Mouse (Mus musculus): ENCODE data around the gene Esr2. TPM values are rescaled to one million over a fixed set of nuclear protein-coding genes. Genes with fewer than 3 reads are reported as not detected.
A peak's percentile ranks its signal among the peaks of the same experiment; 100 is the strongest.

Esr2 gene
- polyA plus RNA-seq, 1 experiment from 2014 or later, result 0.34 TPM

DNA sequence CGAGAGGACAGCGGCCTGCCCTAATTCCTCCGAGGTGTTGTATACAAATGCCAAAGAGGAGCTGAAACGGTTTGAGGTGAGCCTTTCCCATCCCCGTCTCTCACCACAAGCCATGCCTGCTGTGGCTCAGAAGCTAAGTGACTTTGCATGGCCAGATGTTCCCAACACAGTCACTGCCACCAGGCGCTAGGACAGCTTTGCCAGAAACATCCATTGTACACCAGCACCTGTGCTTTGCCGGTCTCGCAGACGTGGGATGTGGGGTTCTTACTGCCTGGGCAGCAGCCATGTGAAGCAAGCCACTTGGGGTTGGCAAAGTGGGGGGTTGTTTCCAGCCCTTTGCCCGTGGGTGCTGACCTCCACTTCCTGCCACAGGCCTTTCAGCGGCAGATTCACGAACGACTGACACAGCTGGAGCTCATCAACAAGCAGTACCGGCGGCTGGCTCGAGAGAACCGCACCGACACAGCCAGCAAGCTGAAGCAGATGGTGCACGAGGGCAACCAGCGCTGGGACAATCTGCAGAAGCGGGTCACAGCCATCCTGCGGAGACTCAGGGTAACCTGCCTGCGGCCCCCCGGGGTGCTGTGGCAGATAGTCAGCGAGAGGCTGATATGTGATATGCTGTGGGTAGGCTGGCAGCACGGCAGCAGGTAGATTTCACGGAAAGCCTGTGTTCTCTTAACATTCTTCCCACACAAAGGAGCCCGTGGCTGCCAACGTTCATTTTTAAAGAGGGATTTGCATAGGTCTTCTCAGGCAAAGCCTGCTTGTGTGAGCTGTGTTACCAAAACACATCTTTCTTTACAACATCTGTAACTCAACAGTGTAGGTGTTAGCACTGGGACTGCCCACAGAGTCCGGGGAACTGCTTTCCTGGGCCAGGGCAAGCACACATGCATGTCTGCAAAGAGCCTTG, 81.7 kb downstream of the Esr2 start:
- Histone ChIP-seq H3K9me3 (ENCODE audit: control insufficient read depth, low read length) (no peaks in the 10 kb centered on the region), H3K9ac (ENCODE audit: low read depth, low read length) (no peak overlapping the region), H3K27me3 (replicated peaks; ENCODE audit: control insufficient read depth, insufficient read depth, low read length) (no peaks in the 10 kb centered on the region), H3K27ac (ENCODE audit: low read depth, low read length) (0 out of 2 replicates have a peak overlapping the region, but pooled peaks have one; percentile 36), H3K4me1 (ENCODE audit: control insufficient read depth, insufficient read depth, low read depth, low read length) (no peaks in the 10 kb centered on the region), H3K36me3 (ENCODE audit: control insufficient read depth, insufficient read depth, low read length) (peaks cover 49% of the 10 kb centered on the region), H3K4me3 (ENCODE audit: low read length) (no peak overlapping the region), H3K4me2 (ENCODE audit: low read length) (no peak overlapping the region)
- no peak for ATAC-seq
- WGBS, result 76% methylated on average over 30 of the region's 30 CpGs

DNA sequence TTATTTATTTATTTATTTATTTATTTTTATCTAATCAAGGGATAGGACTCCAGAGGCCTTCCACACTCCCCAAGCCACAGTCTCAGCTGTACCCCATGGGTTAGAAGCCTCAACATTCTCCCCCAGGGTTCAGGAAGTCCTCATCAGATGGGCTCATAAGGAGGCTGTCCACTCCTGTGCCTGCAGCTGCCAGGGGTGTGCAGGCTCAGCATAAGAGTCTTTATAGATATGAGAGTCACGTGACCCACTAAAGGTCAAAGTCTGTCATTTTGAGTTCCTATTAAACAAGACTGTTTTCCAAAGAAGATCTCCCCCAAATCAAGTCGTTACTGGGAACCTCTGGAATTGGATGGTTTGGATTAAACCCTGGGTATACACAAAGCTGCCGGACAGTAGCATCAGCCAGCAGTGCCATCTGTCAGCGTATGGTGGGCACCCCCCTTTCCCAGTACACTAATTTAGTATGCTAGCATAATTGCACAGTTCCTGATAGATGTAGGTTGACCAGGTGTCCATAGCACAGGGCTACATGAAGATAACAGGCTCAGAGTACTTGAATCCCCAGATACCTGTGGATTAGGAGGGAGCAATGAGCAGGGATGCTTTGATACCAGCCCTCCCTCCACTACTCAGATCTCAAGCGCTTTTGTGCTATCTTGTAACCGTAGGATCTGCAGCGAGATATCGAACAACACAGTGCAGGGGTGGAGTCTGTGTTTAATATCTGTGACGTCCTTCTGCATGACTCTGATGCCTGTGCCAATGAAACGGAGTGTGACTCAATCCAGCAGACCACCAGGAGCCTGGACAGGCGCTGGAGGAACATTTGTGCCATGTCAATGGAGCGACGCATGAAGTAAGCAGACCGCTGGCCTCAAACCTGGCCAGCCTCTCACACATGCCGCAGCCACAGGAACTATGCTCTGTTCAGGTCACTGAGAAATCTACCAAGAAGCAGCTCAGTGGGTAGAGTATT, 83.2 kb downstream of the Esr2 start:
- H3K9ac ChIP-seq (ENCODE audit: low read depth, low read length), result no peak overlapping the region
- H3K27ac ChIP-seq (ENCODE audit: low read depth, low read length), result no peak overlapping the region
- H3K36me3 ChIP-seq (ENCODE audit: control insufficient read depth, insufficient read depth, low read length), result peaks cover 35% of the 10 kb centered on the region
- no peak overlapping the region for H3K4me2 ChIP-seq (ENCODE audit: low read length)
- no peak overlapping the region for H3K4me3 ChIP-seq (ENCODE audit: low read length)
- no peaks in the 10 kb centered on the region for H3K27me3 ChIP-seq (replicated peaks; ENCODE audit: control insufficient read depth, insufficient read depth, low read length)
- WGBS, result 89% methylated on average over 15 of the region's 15 CpGs
- H3K4me1 ChIP-seq (ENCODE audit: control insufficient read depth, insufficient read depth, low read depth, low read length), result no peaks in the 10 kb centered on the region
- no peaks in the 10 kb centered on the region for H3K9me3 ChIP-seq (ENCODE audit: control insufficient read depth, low read length)
- ATAC-seq, result no peak

DNA sequence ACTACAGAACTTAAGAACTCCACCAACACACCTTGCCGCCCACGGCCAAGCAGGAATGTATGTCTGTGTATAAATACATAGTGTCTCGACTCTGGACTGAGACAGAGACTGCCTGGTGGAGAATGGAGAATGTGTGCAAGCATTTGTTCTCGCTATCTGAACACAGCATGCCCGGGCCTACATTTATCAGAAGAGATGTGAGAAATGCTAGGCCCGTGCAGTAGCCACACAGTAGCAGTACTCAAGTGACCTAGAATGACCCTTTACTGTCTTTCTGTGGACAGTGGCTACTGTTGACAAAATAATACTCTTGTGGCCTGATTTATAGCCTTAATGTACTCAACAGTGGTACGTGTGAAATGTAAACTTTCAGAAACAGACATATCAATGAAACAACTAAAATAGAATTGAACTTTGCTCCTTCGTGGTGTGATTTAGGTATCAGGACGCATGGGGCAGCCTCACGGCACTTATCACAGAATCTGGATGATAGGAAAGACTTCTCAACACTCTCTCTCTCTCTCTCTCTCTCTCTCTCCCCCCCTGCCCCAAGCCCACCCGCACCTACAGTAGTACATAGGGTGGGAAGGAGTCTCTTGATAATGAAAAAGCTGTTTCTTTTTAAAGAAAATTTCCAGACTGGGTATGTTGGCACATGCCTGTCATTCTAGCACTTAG, 84.1 kb downstream of the Esr2 start:
- WGBS, result 92% methylated on average over 11 of the region's 11 CpGs
- H3K9ac ChIP-seq (ENCODE audit: low read depth, low read length), result no peak overlapping the region
- no peak overlapping the region for H3K27ac ChIP-seq (ENCODE audit: low read depth, low read length)
- no peak for ATAC-seq
- H3K4me3 ChIP-seq (ENCODE audit: low read length), result no peak overlapping the region
- no peaks in the 10 kb centered on the region for H3K9me3 ChIP-seq (ENCODE audit: control insufficient read depth, low read length)
- no peaks in the 10 kb centered on the region for H3K4me1 ChIP-seq (ENCODE audit: control insufficient read depth, insufficient read depth, low read depth, low read length)
- peaks cover 26% of the 10 kb centered on the region for H3K36me3 ChIP-seq (ENCODE audit: control insufficient read depth, insufficient read depth, low read length)
- H3K4me2 ChIP-seq (ENCODE audit: low read length), result no peak overlapping the region
- H3K27me3 ChIP-seq (replicated peaks; ENCODE audit: control insufficient read depth, insufficient read depth, low read length), result no peaks in the 10 kb centered on the region

DNA sequence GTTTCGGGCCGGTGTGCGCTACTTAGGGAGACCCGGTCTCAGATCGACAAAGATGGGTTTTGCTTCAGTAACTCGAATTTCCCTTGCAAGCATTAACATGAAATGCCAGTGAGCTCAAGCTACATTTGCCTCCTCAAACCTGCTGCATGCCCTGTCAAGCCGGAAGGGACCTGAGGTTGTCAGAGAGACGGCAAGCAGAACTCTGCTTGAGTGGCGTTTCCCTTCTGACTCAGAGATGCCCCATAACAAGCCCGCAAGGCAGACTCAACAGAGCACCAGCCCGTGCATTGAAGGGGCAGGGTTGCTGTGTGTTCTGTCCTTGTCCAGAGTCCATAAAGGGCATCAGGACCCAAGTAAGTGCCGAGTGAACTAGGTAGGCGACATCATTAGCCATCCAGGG, 90.0 kb downstream of the Esr2 start:
- 86% methylated on average over 13 of the region's 13 CpGs for WGBS
- Histone ChIP-seq H3K4me2 (ENCODE audit: low read length) (no peak overlapping the region), H3K4me3 (ENCODE audit: low read length) (no peak overlapping the region), H3K4me1 (ENCODE audit: control insufficient read depth, insufficient read depth, low read depth, low read length) (peaks cover 10% of the 10 kb centered on the region), H3K9me3 (ENCODE audit: control insufficient read depth, low read length) (no peaks in the 10 kb centered on the region), H3K9ac (ENCODE audit: low read depth, low read length) (no peak overlapping the region), H3K36me3 (ENCODE audit: control insufficient read depth, insufficient read depth, low read length) (peaks cover 3% of the 10 kb centered on the region), H3K27ac (ENCODE audit: low read depth, low read length) (no peak overlapping the region), H3K27me3 (replicated peaks; ENCODE audit: control insufficient read depth, insufficient read depth, low read length) (no peaks in the 10 kb centered on the region)
- ATAC-seq, result no peak

DNA sequence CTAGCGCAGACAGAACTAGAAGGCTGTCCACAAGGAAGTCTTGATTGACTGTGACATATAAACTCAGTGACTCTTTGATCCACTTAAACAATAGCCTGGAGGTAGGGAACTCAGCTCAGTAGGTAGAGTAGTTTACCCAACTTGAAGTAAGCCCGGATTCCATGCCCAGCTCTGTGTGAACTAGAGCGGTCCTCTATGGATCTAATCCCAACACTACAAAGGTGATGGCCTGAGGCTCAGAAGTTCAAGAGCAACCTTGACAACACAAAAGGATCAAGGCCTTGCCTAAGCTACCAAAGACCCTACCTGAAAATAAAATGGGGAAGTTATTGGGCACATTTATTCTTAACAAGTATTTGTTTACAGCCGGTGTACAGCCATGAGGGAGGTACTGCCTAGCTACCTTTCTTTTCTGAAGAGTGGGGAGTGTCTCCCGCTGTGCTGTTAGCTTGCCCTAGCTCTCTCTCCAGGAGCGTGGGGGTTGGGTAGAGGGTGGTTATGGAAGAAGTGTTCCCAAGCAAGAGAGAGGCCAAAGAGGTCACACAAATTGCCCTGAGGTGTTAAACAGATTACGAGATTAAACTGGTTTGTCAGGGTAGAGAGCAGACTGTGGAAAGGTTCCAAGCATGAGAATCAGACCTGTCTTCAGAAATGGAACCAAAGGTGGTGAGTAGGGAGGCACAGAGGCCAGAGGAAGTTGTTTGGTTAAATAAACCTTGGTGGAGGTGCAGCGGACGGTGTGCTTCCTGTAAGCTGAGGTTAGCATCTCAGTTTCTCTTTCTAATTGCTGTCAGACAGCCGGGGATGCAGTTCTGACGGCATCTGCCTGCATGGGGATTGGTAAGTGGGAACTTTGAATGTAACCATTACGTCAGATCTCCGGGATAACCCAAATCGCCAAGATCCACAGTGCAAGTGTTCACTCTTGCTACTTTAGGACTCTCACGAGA, 90.8 kb downstream of the Esr2 start:
- ATAC-seq, result no peak
- Histone ChIP-seq H3K4me3 (ENCODE audit: low read length) (no peak overlapping the region), H3K36me3 (ENCODE audit: control insufficient read depth, insufficient read depth, low read length) (peaks cover 3% of the 10 kb centered on the region), H3K27me3 (replicated peaks; ENCODE audit: control insufficient read depth, insufficient read depth, low read length) (no peaks in the 10 kb centered on the region), H3K27ac (ENCODE audit: low read depth, low read length) (no peak overlapping the region), H3K4me1 (ENCODE audit: control insufficient read depth, insufficient read depth, low read depth, low read length) (peaks cover 13% of the 10 kb centered on the region), H3K9me3 (ENCODE audit: control insufficient read depth, low read length) (no peaks in the 10 kb centered on the region), H3K9ac (ENCODE audit: low read depth, low read length) (no peak overlapping the region), H3K4me2 (ENCODE audit: low read length) (no peak overlapping the region)
- 78% methylated on average over 15 of the region's 15 CpGs for WGBS

DNA sequence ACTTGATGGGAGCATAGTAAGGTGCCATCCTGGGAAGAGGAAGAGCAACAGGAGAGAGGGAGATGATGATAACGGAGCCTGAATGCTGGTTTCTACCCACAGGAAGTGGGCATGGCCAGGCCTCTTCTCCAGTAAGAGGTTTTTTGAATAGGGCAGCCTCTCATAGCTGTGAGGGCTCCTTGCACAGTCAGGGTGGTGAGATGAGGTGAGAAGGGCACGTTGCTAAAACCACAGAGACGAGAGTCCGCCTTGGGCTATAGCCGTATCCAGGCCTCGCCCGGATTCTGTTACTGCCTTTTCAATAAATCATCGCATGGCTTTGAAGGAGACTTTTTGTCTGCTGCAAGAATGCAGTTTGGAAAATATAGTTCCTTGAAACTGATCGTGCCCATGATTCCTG, 92.0 kb downstream of the Esr2 start:
- peaks cover 21% of the 10 kb centered on the region for H3K4me1 ChIP-seq (ENCODE audit: control insufficient read depth, insufficient read depth, low read depth, low read length)
- no peak overlapping the region for H3K9ac ChIP-seq (ENCODE audit: low read depth, low read length)
- no peak overlapping the region for H3K4me2 ChIP-seq (ENCODE audit: low read length)
- no peak overlapping the region for H3K27ac ChIP-seq (ENCODE audit: low read depth, low read length)
- no peaks in the 10 kb centered on the region for H3K9me3 ChIP-seq (ENCODE audit: control insufficient read depth, low read length)
- H3K4me3 ChIP-seq (ENCODE audit: low read length), result no peak overlapping the region
- no peak for ATAC-seq
- H3K27me3 ChIP-seq (replicated peaks; ENCODE audit: control insufficient read depth, insufficient read depth, low read length), result no peaks in the 10 kb centered on the region
- H3K36me3 ChIP-seq (ENCODE audit: control insufficient read depth, insufficient read depth, low read length), result no peaks in the 10 kb centered on the region; the same call in none of the 2 replicates
- whole genome bisulfite sequencing, result 87% methylated on average over 9 of the region's 9 CpGs

DNA sequence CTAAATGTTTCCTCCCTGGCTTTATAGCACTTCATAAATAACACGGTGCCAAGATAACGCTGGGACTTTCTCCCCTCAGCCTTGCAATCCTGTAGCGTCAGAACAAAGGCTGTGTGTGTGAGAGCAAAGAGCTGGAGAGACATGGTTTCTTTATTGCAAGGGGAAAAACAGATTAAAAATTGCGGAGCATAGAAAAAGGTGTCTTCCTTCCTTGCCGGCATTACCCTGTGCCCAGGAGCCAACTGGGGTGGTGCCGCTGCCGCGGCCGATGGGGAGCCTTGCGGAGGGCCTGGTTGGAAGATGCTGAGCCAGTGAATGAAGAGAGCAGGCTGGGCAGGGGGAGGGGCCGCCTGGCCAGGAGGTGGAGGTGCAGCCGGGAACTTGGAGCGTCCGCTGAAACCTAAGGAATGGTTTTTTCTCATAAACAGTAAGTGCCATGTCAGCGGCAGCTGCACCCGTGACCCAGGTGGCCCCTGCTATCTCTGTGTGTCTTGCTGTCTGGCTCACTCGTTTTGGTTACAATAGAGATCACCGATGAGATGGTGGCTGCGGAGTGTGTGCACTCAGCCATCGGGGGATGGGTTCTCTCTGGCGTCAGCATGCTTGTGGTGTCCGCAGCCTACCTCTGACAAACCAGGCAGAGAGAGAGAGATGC, 95.4 kb downstream of the Esr2 start:
- peak; percentile 97 for ATAC-seq

More for the DNA sequence above, 95.4 kb downstream of the Esr2 start:
- peak overlapping the region; percentile 87 for H3K27ac ChIP-seq (ENCODE audit: low read depth, low read length)
- H3K27me3 ChIP-seq (replicated peaks; ENCODE audit: control insufficient read depth, insufficient read depth, low read length), result no peaks in the 10 kb centered on the region
- WGBS, result 5% methylated on average over 22 of the region's 22 CpGs
- no peaks in the 10 kb centered on the region for H3K9me3 ChIP-seq (ENCODE audit: control insufficient read depth, low read length)
- H3K4me2 ChIP-seq (ENCODE audit: low read length), result peak overlapping the region; percentile 66
- H3K9ac ChIP-seq (ENCODE audit: low read depth, low read length), result peak overlapping the region; percentile 68
- peaks cover 21% of the 10 kb centered on the region for H3K4me1 ChIP-seq (ENCODE audit: control insufficient read depth, insufficient read depth, low read depth, low read length)
- H3K36me3 ChIP-seq (ENCODE audit: control insufficient read depth, insufficient read depth, low read length), result no peaks in the 10 kb centered on the region
- H3K4me3 ChIP-seq (ENCODE audit: low read length), result peak overlapping the region; percentile 45
